Mouse (Mus musculus) CD4-positive helper T cell, adult 2 months (primary cell): ENCODE measurements at regions not wholly inside any gene's neighbourhood (a gene's known extent, or its start where the extent isn't known, plus 50 kb on each side); places are given as distances from the start of the nearest gene placed in this dataset.
A peak's percentile ranks its signal among the peaks of the same experiment; 100 is the strongest.

Experiments
- DNase-seq: peaks from one replicate; pipeline ENCODE4 v3.0.0-alpha.2; 2012; ENCODE audit warnings: low read depth, missing footprints, low spot score

DNA sequence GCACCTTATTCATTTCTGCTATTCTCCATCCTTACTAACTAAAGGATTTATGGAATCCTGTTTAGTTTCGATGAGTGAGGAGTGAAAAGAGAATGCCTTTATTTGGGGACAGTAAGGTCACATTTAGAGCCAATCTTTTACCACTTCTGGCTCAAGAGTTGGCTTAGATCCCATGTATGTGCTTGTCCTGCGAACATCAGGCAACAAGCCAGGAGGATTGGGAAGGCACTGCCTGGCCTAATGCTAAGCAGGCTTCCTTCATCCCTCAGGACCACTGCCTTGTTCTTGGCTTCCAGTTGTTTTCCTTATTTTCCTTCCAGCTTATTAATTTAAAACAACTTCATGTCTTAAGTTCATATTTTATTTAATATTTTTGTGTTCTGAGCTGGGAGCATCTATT, 442.9 kb downstream of the Vgll3 start:
- no peak for DNase-seq

DNA sequence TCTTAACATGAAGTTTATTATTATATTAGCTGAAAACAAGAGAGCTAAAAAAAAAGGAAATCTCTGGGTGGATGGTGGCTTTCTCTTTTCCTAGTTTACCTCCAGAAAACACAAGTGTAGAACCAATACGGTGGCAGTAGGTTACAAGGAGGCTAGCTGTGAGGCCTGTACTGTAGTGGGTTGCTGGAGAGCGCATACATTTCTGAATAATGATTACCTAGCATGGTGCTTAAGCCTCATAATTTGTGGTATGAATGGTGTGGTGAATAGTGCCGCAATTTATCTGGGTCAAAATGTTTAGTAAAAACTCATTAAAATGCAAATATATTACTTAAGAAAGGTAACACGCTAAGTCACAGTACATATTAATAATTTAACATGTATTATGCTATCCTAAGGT, 453.9 kb downstream of the Vgll3 start:
- DNase-seq, result no peak

DNA sequence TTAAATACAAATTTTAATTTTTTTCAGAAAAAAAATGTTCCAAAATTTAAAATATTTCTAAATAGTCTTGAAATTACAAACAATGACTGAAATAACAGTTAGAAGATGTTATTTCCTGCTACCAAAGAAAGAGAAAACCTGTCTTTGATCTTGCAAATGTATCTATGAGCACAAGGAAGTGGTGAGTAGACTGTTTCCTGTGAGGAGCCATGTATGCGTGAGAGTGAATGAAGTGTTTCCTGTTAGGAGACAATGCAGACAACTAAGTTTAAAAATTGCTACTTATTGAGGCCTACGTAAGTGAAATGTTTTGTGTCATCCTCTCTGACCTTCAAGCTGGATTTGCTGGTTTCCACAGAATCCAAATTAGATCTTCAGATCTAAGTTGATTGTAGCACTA, 461.6 kb downstream of the Vgll3 start:
- DNase-seq, result peak; percentile 45
